Mouse (Mus musculus) myocyte (in vitro differentiated cells): ENCODE measurements at regions not wholly inside any gene's neighbourhood (a gene's known extent, or its start where the extent isn't known, plus 50 kb on each side); places are given as distances from the start of the nearest gene placed in this dataset.

Experiments
- H3K27me3 ChIP-seq: one replicate; pipeline ENCODE4 v1.6.1; 2011; ENCODE audit not compliant: control insufficient read depth, insufficient read depth, insufficient read length
- H3K36me3 ChIP-seq: one replicate; pipeline ENCODE4 v1.6.1; 2011; ENCODE audit not compliant: control insufficient read depth, insufficient read depth
- H3K4me2 ChIP-seq: one replicate; pipeline ENCODE4 v1.6.1; 2011; ENCODE audit warnings: low read depth, control low read depth
- H3K4me3 ChIP-seq: one replicate; pipeline ENCODE4 v1.5.1; 2011; ENCODE audit warnings: mild to moderate bottlenecking, control low read depth, moderate library complexity
- H3K79me2 ChIP-seq: one replicate; pipeline ENCODE4 v1.6.1; 2011; ENCODE audit not compliant: control insufficient read depth, insufficient read depth
- H3ac ChIP-seq: one replicate; pipeline ENCODE4 v1.6.1; 2011; ENCODE audit not compliant: control insufficient read depth, insufficient read length
- CEBPB ChIP-seq: IDR thresholded peaks from 2 replicates; pipeline ENCODE4 v1.6.1; 2011; ENCODE audit warnings: mild to moderate bottlenecking, moderate library complexity; ENCODE audit not compliant: poor library complexity, insufficient read depth, severe bottlenecking
- E2F4 ChIP-seq: IDR thresholded peaks from one replicate; pipeline ENCODE4 v1.6.1; 2011; ENCODE audit warnings: mild to moderate bottlenecking, control low read depth, moderate library complexity; ENCODE audit not compliant: insufficient read depth
- MAX ChIP-seq: IDR thresholded peaks from one replicate; pipeline ENCODE4 v1.6.1; 2011; ENCODE audit warnings: low read depth, mild to moderate bottlenecking, control low read depth
- MYOD1 ChIP-seq, 3 experiments: IDR thresholded peaks; one replicate each; pipeline ENCODE4 v1.6.1; 2011; ENCODE audit warnings: control low read depth in 2 of 3, low read depth in 2 of 3, mild to moderate bottlenecking in 2 of 3, moderate library complexity in 1 of 3; ENCODE audit not compliant: insufficient read length in 2 of 3, control insufficient read depth in 1 of 3
- MYOG ChIP-seq, 3 experiments: IDR thresholded peaks; one replicate each; pipeline ENCODE4 v1.6.1; 2011; ENCODE audit warnings: control low read depth in 2 of 3, low read depth in 2 of 3, mild to moderate bottlenecking in 2 of 3; ENCODE audit not compliant: insufficient read length in 2 of 3, control insufficient read depth in 1 of 3, insufficient read depth in 1 of 3
- POLR2A ChIP-seq: IDR thresholded peaks from one replicate; pipeline ENCODE4 v1.6.1; 2011; ENCODE audit warnings: low read depth, mild to moderate bottlenecking, control low read depth, moderate library complexity; ENCODE audit not compliant: insufficient read length
- POLR2AphosphoS2 ChIP-seq: IDR thresholded peaks from one replicate; pipeline ENCODE4 v1.6.1; 2011; ENCODE audit warnings: low read depth, control low read depth; ENCODE audit not compliant: insufficient read length
- REST ChIP-seq: IDR thresholded peaks from one replicate; pipeline ENCODE4 v1.6.1; 2011; ENCODE audit warnings: mild to moderate bottlenecking, control low read depth, moderate library complexity; ENCODE audit not compliant: insufficient read depth, insufficient read length
- SRF ChIP-seq: IDR thresholded peaks from one replicate; pipeline ENCODE4 v1.6.1; 2011; ENCODE audit warnings: low read depth; ENCODE audit not compliant: control insufficient read depth, insufficient read length
- TCF12 ChIP-seq: IDR thresholded peaks from one replicate; pipeline ENCODE4 v1.6.1; 2011; ENCODE audit warnings: mild to moderate bottlenecking, control low read depth; ENCODE audit not compliant: poor library complexity, insufficient read depth, severe bottlenecking
- TCF3 ChIP-seq: IDR thresholded peaks from one replicate; pipeline ENCODE4 v1.6.1; 2011; ENCODE audit warnings: low read depth, control low read depth; ENCODE audit not compliant: insufficient read length
- USF1 ChIP-seq: IDR thresholded peaks from one replicate; pipeline ENCODE4 v1.6.1; 2011; ENCODE audit warnings: low read depth, mild to moderate bottlenecking, control low read depth, moderate library complexity

DNA sequence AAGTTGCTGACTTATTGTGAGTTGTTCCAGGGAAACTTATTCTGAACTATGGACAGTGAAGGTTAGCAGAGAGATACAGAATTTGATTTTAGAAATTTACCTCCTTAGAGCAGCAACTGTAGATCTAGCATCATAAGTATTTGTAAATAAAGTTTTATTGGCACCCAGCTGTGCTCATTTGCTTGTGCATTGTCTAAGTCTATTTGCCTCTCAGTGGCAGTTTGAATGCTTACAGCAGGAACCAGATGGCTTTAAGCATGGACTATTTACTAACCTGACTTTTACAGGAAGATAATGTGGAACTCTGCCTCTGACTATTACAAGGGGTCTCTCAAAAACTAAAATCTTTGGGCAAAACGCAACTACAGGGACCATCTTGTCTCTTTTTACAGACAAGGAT, 207.2 kb downstream of the Enc1 start:
- Histone ChIP-seq H3K4me2 (no peak overlapping the region), H3K79me2 (no peaks in the 10 kb centered on the region), H3K36me3 (no peaks in the 10 kb centered on the region), H3K4me3 (no peak overlapping the region), H3ac (no peak overlapping the region), H3K27me3 (no peaks in the 10 kb centered on the region)
- TF ChIP-seq MYOD1 (IDR thresholded peaks at IDR 0.05; ENCODE audit: control insufficient read depth in 1 of 3, insufficient read length in 2 of 3, low read depth in 2 of 3): no peak
- TF ChIP-seq USF1: no peak
- TF ChIP-seq POLR2A: no peak
- no peak for TF ChIP-seq SRF
- no peak for TF ChIP-seq TCF12
- TF ChIP-seq REST: no peak
- TF ChIP-seq MAX: no peak
- TF ChIP-seq MYOG (IDR thresholded peaks at IDR 0.05; ENCODE audit: control insufficient read depth in 1 of 3, insufficient read depth in 1 of 3, insufficient read length in 2 of 3, low read depth in 2 of 3): no peak

DNA sequence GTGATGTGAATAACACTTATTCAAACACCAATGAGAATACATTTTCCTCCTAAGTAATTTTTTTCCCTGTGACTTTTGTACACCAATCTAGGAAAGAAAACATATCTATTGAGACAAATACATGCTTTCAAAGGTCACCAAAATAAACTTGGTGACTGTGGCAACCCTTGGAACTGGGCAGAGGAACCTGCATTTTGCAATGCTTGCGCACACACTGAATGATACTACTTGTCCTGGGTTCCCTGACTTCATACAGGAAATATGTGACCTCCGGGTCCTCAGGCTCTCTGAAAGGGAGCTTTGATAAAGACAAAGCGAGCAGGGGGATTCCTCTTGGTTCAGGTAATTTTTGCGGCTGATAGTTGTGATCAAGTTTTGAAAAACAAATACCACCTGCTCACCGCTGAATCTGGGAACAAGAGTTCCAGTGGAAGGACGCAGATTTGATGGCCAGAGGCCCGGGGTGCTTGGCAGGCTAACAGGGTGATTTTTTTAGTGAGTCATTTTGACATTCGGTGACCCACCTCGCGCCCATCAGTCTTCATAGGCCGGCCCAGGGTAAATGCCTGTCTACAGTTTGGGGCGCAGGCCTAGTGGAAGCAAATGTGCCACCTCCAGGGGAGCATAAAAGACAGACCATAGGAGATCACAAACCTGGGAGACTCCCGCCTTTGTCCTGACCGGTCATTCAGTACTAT, 203.0 kb downstream of the Enc1 start:
- H3K36me3 ChIP-seq: no peaks in the 10 kb centered on the region
- H3ac ChIP-seq: no peak overlapping the region
- H3K4me3 ChIP-seq: no peak overlapping the region
- TF ChIP-seq E2F4 (no peak), SRF (no peak), MYOD1 (IDR thresholded peaks at IDR 0.05; ENCODE audit: control insufficient read depth in 1 of 3, insufficient read length in 2 of 3, low read depth in 2 of 3) (no peak), REST (no peak), TCF3 (no peak), MAX (no peak), POLR2AphosphoS2 (no peak), USF1 (no peak), MYOG (IDR thresholded peaks at IDR 0.05; ENCODE audit: control insufficient read depth in 1 of 3, insufficient read depth in 1 of 3, insufficient read length in 2 of 3, low read depth in 2 of 3) (no peak), TCF12 (no peak), CEBPB (no peak), POLR2A (no peak)
- H3K79me2 ChIP-seq: no peaks in the 10 kb centered on the region
- H3K27me3 ChIP-seq: no peaks in the 10 kb centered on the region
- H3K4me2 ChIP-seq: no peak overlapping the region

- H3K4me2 ChIP-seq: no peak overlapping the region
- H3K27me3 ChIP-seq: no peaks in the 10 kb centered on the region
- no peaks in the 10 kb centered on the region for H3K79me2 ChIP-seq
- H3ac ChIP-seq: no peak overlapping the region
- no peak for TF ChIP-seq E2F4
- TF ChIP-seq REST: no peak
- no peak for TF ChIP-seq MYOG (IDR thresholded peaks at IDR 0.05; ENCODE audit: control insufficient read depth in 1 of 3, insufficient read depth in 1 of 3, insufficient read length in 2 of 3, low read depth in 2 of 3)
- TF ChIP-seq POLR2AphosphoS2: no peak
- no peak for TF ChIP-seq SRF
- TF ChIP-seq TCF3: no peak
- TF ChIP-seq MAX: no peak
- TF ChIP-seq CEBPB: no peak
- H3K4me3 ChIP-seq: no peak overlapping the region
- H3K36me3 ChIP-seq: no peaks in the 10 kb centered on the region
Measured at GRCm38 (mm10) chr13:97442806-97443205, 201.9 kb downstream of the Enc1 start.

DNA sequence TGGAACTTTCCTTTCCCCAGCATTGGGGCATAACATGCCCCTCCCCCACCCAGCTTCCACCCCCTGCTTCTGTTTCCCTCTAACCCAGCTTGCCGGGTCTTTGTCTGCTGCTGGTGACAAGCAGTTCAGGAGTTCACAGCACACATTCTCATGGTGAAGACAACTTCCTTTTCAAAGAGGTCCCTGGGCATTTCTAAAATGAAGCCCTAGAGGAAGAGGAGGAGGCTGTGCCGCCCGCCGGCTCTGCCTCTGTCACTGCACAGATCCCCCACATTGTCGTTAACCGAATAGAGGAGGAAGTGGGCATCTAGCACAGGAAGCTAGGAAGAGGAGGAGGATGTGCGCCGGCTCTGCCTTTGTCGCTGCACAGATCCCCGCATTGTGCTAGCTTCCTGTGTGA, 201.4 kb downstream of the Enc1 start:
- H3K4me3 ChIP-seq: no peak overlapping the region
- H3K79me2 ChIP-seq: no peaks in the 10 kb centered on the region
- H3K4me2 ChIP-seq: no peak overlapping the region
- no peak overlapping the region for H3ac ChIP-seq
- TF ChIP-seq CEBPB (no peak), MYOD1 (IDR thresholded peaks at IDR 0.05; ENCODE audit: control insufficient read depth in 1 of 3, insufficient read length in 2 of 3, low read depth in 2 of 3) (no peak), POLR2AphosphoS2 (no peak), REST (no peak), MAX (no peak), TCF12 (no peak), MYOG (IDR thresholded peaks at IDR 0.05; ENCODE audit: control insufficient read depth in 1 of 3, insufficient read depth in 1 of 3, insufficient read length in 2 of 3, low read depth in 2 of 3) (no peak), SRF (no peak), USF1 (no peak), POLR2A (no peak), TCF3 (no peak), E2F4 (no peak)
- no peaks in the 10 kb centered on the region for H3K36me3 ChIP-seq
- no peaks in the 10 kb centered on the region for H3K27me3 ChIP-seq

DNA sequence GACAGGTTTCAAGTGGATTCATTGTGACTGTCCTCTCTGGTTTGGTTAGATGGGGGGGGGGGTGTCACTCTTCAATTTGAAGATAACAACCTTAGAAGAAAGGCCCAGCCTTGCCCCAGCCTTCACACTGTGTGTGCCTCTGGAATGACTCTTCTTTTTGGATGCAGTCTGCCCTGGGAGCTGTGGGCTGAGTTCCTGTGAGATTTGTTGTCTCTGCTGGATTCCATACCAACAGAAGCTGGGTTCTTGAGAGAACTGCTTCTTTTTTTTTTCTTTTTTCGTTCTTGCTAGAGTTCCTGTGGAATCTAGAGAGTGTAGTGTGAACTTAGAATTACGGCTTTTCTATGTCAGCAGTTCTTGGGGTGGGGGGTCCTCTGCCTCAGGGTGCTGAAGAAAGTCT, 200.9 kb downstream of the Enc1 start:
- H3K36me3 ChIP-seq: no peaks in the 10 kb centered on the region
- no peak overlapping the region for H3K4me3 ChIP-seq
- H3K4me2 ChIP-seq: no peak overlapping the region
- no peak for TF ChIP-seq USF1
- TF ChIP-seq CEBPB: no peak
- no peak for TF ChIP-seq POLR2A
- TF ChIP-seq SRF: no peak
- no peak for TF ChIP-seq MYOD1 (IDR thresholded peaks at IDR 0.05; ENCODE audit: control insufficient read depth in 1 of 3, insufficient read length in 2 of 3, low read depth in 2 of 3)
- TF ChIP-seq TCF3: no peak
- TF ChIP-seq TCF12: no peak
- H3K79me2 ChIP-seq: no peaks in the 10 kb centered on the region
- no peaks in the 10 kb centered on the region for H3K27me3 ChIP-seq
- no peak overlapping the region for H3ac ChIP-seq
